Mouse (Mus musculus) bone marrow macrophage, adult 2 months (primary cell): ENCODE measurements around the gene Actbl2.

ENCODE experiments used
- CTCF ChIP-seq: IDR thresholded peaks from 2 replicates; pipeline ENCODE4 v1.5.1; 2012; ENCODE audit warnings: low read depth, mild to moderate bottlenecking, low read length, moderate library complexity
- POLR2A ChIP-seq: IDR thresholded peaks from 2 replicates; pipeline ENCODE4 v1.6.1; 2012; ENCODE audit warnings: mild to moderate bottlenecking, low read depth, low read length, borderline replicate concordance

DNA sequence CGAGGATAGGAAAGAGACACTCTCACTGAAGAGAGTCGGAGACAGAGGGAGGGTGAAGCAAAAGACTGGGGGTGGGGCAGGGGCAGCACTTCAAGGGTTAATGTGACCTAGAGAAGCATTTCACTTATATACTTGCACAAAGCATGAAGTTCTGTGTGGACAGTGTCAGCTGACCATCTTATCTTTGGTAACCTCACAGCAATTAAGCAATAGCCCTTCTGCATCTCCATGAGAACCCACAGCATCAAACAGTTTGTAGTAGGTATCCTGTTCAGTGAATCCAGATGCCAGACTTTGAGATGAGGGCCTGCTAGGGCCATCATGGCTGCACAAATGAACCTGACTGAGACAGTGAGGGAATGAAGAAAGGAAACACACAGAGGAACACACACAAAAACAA is 8.4 kb downstream of the Actbl2 start:
- no peak for TF ChIP-seq POLR2A
- TF ChIP-seq CTCF, result no peak
